Mouse (Mus musculus) olfactory bulb, adult 2 months (tissue): ENCODE data around the gene Col26a1.
A peak's percentile ranks its signal among the peaks of the same experiment; 100 is the strongest.

ENCODE experiments used
- CTCF ChIP-seq: fragments of 200-500 bp; IDR thresholded peaks from 2 replicates; pipeline ENCODE4 v1.5.1; 2012; ENCODE audit warnings: low read depth, mild to moderate bottlenecking, low read length, moderate library complexity; ENCODE audit not compliant: insufficient read depth
- POLR2A ChIP-seq: fragments of 200-500 bp; IDR thresholded peaks from 2 replicates; pipeline ENCODE4 v1.6.1; 2012; ENCODE audit warnings: mild to moderate bottlenecking, low read depth, low read length, moderate library complexity; ENCODE audit not compliant: insufficient read depth

DNA sequence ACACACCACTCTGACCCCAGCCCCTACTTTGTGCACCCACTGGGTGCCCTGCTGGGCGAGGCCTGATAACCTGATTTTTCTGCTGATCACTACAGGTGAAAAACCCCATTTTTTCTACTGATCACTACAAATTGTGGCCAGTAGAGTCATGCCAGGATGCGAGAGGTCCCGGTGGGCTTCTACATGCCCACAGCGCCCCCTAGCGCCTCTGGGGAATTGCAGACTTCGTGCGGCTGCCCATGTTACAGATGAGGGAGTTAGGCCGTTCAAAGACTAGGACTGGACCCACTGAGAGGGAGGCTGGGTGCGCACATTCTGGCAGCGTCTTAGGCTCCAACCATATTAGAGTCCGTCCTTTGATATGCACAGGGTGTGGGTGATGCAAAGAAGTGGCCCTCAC lies 168.1 kb downstream of the Col26a1 start:
- TF ChIP-seq POLR2A (no peak), CTCF (peak; percentile 52)
